15 mouse cellular contexts compared by ENCODE assay signal in genomic region chr12:33851736-33852135, GRCm38 (mm10).
DNase-seq lines count a peak whose midpoint lies in the region; ATAC-seq lines count a peak whose summit lies in the region.
"Had no signal": no experiment of that assay in that cellular context is flagged by ENCODE, and none has a peak within 500 bp of the region (broad histone marks: within the 10 kb centered on the region; RNA-seq: fewer than 3 reads in every experiment).

No protein-coding gene starts in this region.

- H3K27me3 ChIP-seq in forebrain, embryonic 12.5 days: no peaks in the 10 kb centered on the region
- no peaks in the 10 kb centered on the region for H3K27me3 ChIP-seq in forebrain, embryonic 10.5 days (ENCODE audit: poor library complexity, severe bottlenecking)
- H3K27me3 ChIP-seq: heart, embryonic 15.5 days; intestine, embryonic 15.5 days; liver, embryonic 13.5 days had no signal

- no peak overlapping the region for H3K9ac ChIP-seq in forebrain, embryonic 12.5 days
- H3K9ac ChIP-seq: heart, embryonic 15.5 days; intestine, embryonic 15.5 days; liver, embryonic 13.5 days had no signal

- peak; percentile 65; the same call in 1 of the 2 replicates for ATAC-seq in forebrain, embryonic 12.5 days (ENCODE audit: low FRiP score)
- ATAC-seq: intestine, embryonic 15.5 days had no signal

- WGBS in forebrain, embryonic 12.5 days: 54% methylated on average over 1 of the region's 1 CpGs
- WGBS in forebrain, embryonic 10.5 days: 75% methylated on average over 1 of the region's 1 CpGs

- no peak overlapping the region for H3K4me3 ChIP-seq in forebrain, embryonic 12.5 days (replicated peaks)
- no peak overlapping the region for H3K4me3 ChIP-seq in forebrain, embryonic 10.5 days
- H3K4me3 ChIP-seq: heart, embryonic 15.5 days; intestine, embryonic 15.5 days; liver, embryonic 13.5 days had no signal

- no peak overlapping the region for H3K4me2 ChIP-seq in forebrain, embryonic 12.5 days
- H3K4me2 ChIP-seq: heart, embryonic 15.5 days; intestine, embryonic 15.5 days; liver, embryonic 13.5 days had no signal

- DNase-seq in forebrain, embryonic 10.5 days (ENCODE audit: extremely low spot score, low spot score): no peak
- peak; percentile 5 for DNase-seq in 3T3-L1 (ENCODE audit: low read depth, low spot score)
- DNase-seq in embryo, embryonic 9.5 days (ENCODE audit: extremely low spot score): peak; percentile 32
- peak; percentile 40 for DNase-seq in mesoderm, embryonic 11.5 days (ENCODE audit: low read depth, low spot score)
- no peak for DNase-seq in layer of hippocampus, adult 18-20 months (ENCODE audit: low spot score in 2 of 2)
- DNase-seq in frontal cortex, adult 2 months (ENCODE audit: extremely low spot score in 1 of 2, low spot score in 1 of 2): no peak
- DNase-seq in layer of hippocampus, postnatal 10 days (ENCODE audit: low spot score in 2 of 2): no peak
- DNase-seq: adrenal gland, postnatal 36 days; cerebellum, adult 11-12 months; liver, embryonic 13.5 days; lung, postnatal 14 days had no signal

- no peaks in the 10 kb centered on the region for H3K9me3 ChIP-seq in forebrain, embryonic 12.5 days
- no peaks in the 10 kb centered on the region for H3K9me3 ChIP-seq in forebrain, embryonic 10.5 days
- H3K9me3 ChIP-seq: heart, embryonic 15.5 days; intestine, embryonic 15.5 days; liver, embryonic 13.5 days had no signal

- H3K4me1 ChIP-seq in forebrain, embryonic 12.5 days: peaks cover 4% of the 10 kb centered on the region; the same call in 1 of the 2 replicates
- peaks cover 18% of the 10 kb centered on the region for H3K4me1 ChIP-seq in forebrain, embryonic 10.5 days
- H3K4me1 ChIP-seq: heart, embryonic 15.5 days; intestine, embryonic 15.5 days; liver, embryonic 13.5 days had no signal

- no peaks in the 10 kb centered on the region for H3K36me3 ChIP-seq in forebrain, embryonic 12.5 days (replicated peaks)
- H3K36me3 ChIP-seq in forebrain, embryonic 10.5 days (replicated peaks): no peaks in the 10 kb centered on the region
- H3K36me3 ChIP-seq: heart, embryonic 15.5 days; intestine, embryonic 15.5 days; liver, embryonic 13.5 days had no signal

- no peak overlapping the region for H3K27ac ChIP-seq in forebrain, embryonic 12.5 days
- H3K27ac ChIP-seq in forebrain, embryonic 10.5 days: no peak overlapping the region
- H3K27ac ChIP-seq: heart, embryonic 15.5 days; intestine, embryonic 15.5 days; liver, embryonic 13.5 days; stomach, postnatal 0 days had no signal

Comparison
In these comparisons a context has a peak if more than half of its experiments do, and no peak if none do; other contexts are left out.
1. DNase-seq: peak in 3T3-L1 (single experiment), embryo, embryonic 9.5 days (single experiment) and mesoderm, embryonic 11.5 days (single experiment); none in forebrain, embryonic 10.5 days (single experiment), layer of hippocampus, adult 18-20 months (0 of 2), frontal cortex, adult 2 months (0 of 2) and layer of hippocampus, postnatal 10 days (0 of 2).